In the genomic region with DNA sequence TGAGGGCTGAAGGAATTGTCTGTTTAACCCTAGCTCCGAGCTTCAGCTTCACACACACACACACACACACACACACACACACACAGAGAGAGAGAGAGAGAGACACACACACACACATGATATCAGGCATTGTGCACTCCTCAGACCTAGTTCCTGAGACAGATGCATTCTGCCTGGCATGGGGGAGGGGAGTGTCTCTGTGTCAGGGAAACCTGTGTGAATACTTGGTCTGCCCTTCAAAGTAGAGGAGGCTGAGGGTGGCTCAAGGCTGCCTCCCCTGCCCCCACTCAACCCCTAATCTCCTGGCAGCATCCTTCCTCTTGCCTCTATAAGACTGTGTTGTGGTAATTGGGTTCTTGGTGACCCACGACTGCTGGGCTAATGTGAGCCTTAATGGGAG, we compare ENCODE assay signal across 18 mouse cellular contexts. TPM values are rescaled to one million over a fixed set of nuclear protein-coding genes. Genes with fewer than 3 reads are reported as not detected.
DNase-seq lines count a peak whose midpoint lies in the region; ATAC-seq and TF ChIP-seq lines count a peak whose summit lies in the region.
"Had no signal": no experiment of that assay in that cellular context is flagged by ENCODE, and none has a peak within 500 bp of the region (broad histone marks: within the 10 kb centered on the region; RNA-seq: fewer than 3 reads in every experiment).

No protein-coding gene starts in this region.

- peak overlapping the region; percentile 66 for H3K4me3 ChIP-seq in megakaryocyte, embryonic 14.5 days (replicated peaks)
- no peak overlapping the region for H3K4me3 ChIP-seq in liver, embryonic 14.5 days (ENCODE audit: insufficient read depth in 1 of 2, low read depth in 2 of 2, low read length in 2 of 2)
- H3K4me3 ChIP-seq: embryonic facial prominence, embryonic 15.5 days; limb, embryonic 12.5 days had no signal

- no peak for TF ChIP-seq CTCF in liver, embryonic 14.5 days (IDR thresholded peaks at IDR 0.05; ENCODE audit: low read depth)

- H3K4me1 ChIP-seq in megakaryocyte, embryonic 14.5 days = peaks cover 98% of the 10 kb centered on the region
- H3K4me1 ChIP-seq in liver, embryonic 14.5 days (replicated peaks; ENCODE audit: control insufficient read depth in 2 of 2, insufficient read depth in 2 of 2, low read length in 1 of 2) = peaks cover 0 to 6% of the 10 kb centered on the region in 2 experiments; a peak in 1 of 4 replicates

- H3K9me3 ChIP-seq in megakaryocyte, embryonic 14.5 days = no peaks in the 10 kb centered on the region
- H3K9me3 ChIP-seq in liver, embryonic 14.5 days (ENCODE audit: control insufficient read depth, low read length) = no peaks in the 10 kb centered on the region
- H3K9me3 ChIP-seq: embryonic facial prominence, embryonic 15.5 days; limb, embryonic 12.5 days had no signal

- no peak overlapping the region for H3K4me2 ChIP-seq in liver, embryonic 14.5 days (ENCODE audit: low read depth)
- H3K4me2 ChIP-seq: embryonic facial prominence, embryonic 15.5 days; limb, embryonic 12.5 days; lung, embryonic 14.5 days had no signal

- peaks cover 100% of the 10 kb centered on the region for H3K36me3 ChIP-seq in megakaryocyte, embryonic 14.5 days (replicated peaks; ENCODE audit: low read length)
- no peaks in the 10 kb centered on the region for H3K36me3 ChIP-seq in liver, embryonic 14.5 days (replicated peaks; ENCODE audit: control insufficient read depth, insufficient read depth, low read depth)
- H3K36me3 ChIP-seq: embryonic facial prominence, embryonic 15.5 days; G1E; limb, embryonic 12.5 days had no signal

- TF ChIP-seq EP300 in liver, embryonic 14.5 days (IDR thresholded peaks at IDR 0.05; ENCODE audit: low read depth) = no peak

- DNase-seq in adrenal gland, postnatal 14 days = peak; percentile 52
- no peak for DNase-seq in adrenal gland, adult 2 months
- DNase-seq in ZHBTc4 (ENCODE audit: low read depth, low spot score) = peak; percentile 13
- no peak for DNase-seq in liver, embryonic 14.5 days (ENCODE audit: low read depth in 3 of 3, low spot score in 3 of 3)
- DNase-seq in urinary bladder, postnatal 36 days (ENCODE audit: low spot score in 2 of 2) = no peak
- no peak for DNase-seq in thymus, postnatal 25 days
- DNase-seq: cerebellum, postnatal 14 days; heart, postnatal 14 days; kidney, adult 11 months; lung, embryonic 14.5 days; lung, postnatal 4 days; right cerebral cortex, adult 18-20 months had no signal

- H3K9ac ChIP-seq in liver, embryonic 14.5 days (replicated peaks) = no peak overlapping the region
- H3K9ac ChIP-seq: embryonic facial prominence, embryonic 15.5 days; limb, embryonic 12.5 days; lung, embryonic 14.5 days had no signal

- H3K27me3 ChIP-seq in megakaryocyte, embryonic 14.5 days (replicated peaks) = no peaks in the 10 kb centered on the region
- no peaks in the 10 kb centered on the region for H3K27me3 ChIP-seq in liver, embryonic 14.5 days (ENCODE audit: control insufficient read depth, insufficient read depth, low read length)
- H3K27me3 ChIP-seq: limb, embryonic 12.5 days had no signal

- 5% methylated on average over 2 of the region's 2 CpGs for WGBS in liver, embryonic 14.5 days (ENCODE audit: insufficient replicate concordance)

- no peak overlapping the region for H3K27ac ChIP-seq in liver, embryonic 14.5 days
- H3K27ac ChIP-seq: embryonic facial prominence, embryonic 15.5 days; limb, embryonic 12.5 days had no signal

- no peak for ATAC-seq in megakaryocyte, adult 5-6 weeks (ENCODE audit: poor library complexity, severe bottlenecking)
- ATAC-seq in liver, embryonic 14.5 days (ENCODE audit: insufficient read depth) = peak; percentile 44; the same call in 1 of the 2 replicates
- ATAC-seq: CD4-positive, CD25-positive, alpha-beta regulatory T cell, adult 4 months had no signal

RNA-seq across cellular contexts. Expression of gene Parvb, which starts 31.7 kb away (rescaled TPM):
- 26.6 and 40.0 TPM in 2 replicates for total RNA-seq in adrenal gland, postnatal 14 days (2021)
- total RNA-seq in adrenal gland, adult 2 months (2021) = 10 to 100 TPM; 17.5 to 19.2 TPM
- 8.3 and 9.4 TPM in 2 replicates for polyA plus RNA-seq in adrenal gland, adult 2 months (2012; rRNA removed)
- 524 and 845 TPM in 2 replicates for polyA plus RNA-seq in megakaryocyte, embryonic 14.5 days (2012; ENCODE audit: insufficient read depth, low replicate concordance)
- total RNA-seq in megakaryocyte, adult 5-6 weeks (2015) = 32.7 and 38.8 TPM in 2 replicates
- 9.5 and 10.6 TPM in 2 replicates for total RNA-seq in megakaryocyte, adult 5-6 weeks (2017)
- polyA plus RNA-seq in liver, embryonic 14.5 days (2012; rRNA removed) = 21.6 and 22.6 TPM in 2 replicates
- 7.3 and 11.4 TPM in 2 replicates for polyA plus RNA-seq in liver, embryonic 14.5 days (2014; fragmentation: Nextera tagmentation; extraction: Ambion mirVana)

Comparison
In these comparisons a context has a peak if more than half of its experiments do, and no peak if none do; other contexts are left out.
1. DNase-seq: peak in adrenal gland, postnatal 14 days (single experiment) and ZHBTc4 (single experiment); none in adrenal gland, adult 2 months (single experiment), liver, embryonic 14.5 days (0 of 3), urinary bladder, postnatal 36 days (0 of 2) and thymus, postnatal 25 days (single experiment).